Mouse (Mus musculus) kidney, postnatal 25 days (tissue): ENCODE measurements around the gene Gabrg3.

Source experiments
- DNase-seq, 2 experiments: peaks; one replicate each; pipeline ENCODE4 v3.0.0; 2021; ENCODE audit warnings: mixed read lengths in 2 of 2

The Gabrg3 gene

GRCm38 (mm10) chr7:57386517-57387340 lies at the start of gene Gabrg3:
Gene Gabrg3 (minus strand): TSS chr7:57387188.
- no peak for DNase-seq

DNA sequence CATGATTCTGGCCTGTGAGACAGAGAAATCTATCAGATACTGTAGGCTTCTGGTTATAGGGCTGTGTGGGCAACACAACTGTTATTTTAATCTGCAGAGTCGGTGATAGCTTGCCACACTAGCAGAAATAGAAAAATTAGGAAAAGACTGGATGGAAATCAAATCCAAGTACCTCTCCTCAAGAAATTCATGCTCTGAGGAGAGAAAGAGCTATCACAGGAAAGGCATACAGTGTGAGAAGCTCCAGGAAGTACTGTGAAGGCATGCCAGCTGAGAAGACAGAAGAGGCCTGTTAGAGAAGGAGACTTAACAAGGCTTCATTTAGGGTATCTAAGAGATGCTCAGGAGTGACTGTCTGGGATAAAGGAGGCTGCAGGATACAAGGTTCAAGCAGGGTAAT lies 35.7 kb upstream of the Gabrg3 start:
- DNase-seq: no peak

DNA sequence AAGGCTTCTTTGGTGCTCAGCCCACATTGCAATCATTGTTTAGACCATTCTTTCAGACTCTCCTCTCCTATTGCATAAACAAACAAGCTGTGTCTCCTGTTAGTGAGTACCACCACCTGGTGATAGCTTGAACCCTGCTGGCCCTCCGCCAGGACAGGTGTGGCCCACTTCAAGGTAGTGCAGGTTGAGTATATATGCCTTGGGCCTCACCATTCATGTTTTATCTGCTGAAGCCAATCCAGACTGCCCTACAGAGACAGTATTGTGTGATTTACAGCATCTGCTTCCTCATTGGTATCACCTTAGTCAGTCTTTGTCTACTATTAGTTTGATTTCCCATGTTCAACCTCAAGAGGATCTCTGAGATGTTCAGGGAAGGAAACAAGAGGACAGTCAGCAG lies 34.1 kb upstream of the Gabrg3 start:
- DNase-seq: no peak

- no peak for DNase-seq
These were observed 32.4 kb upstream of the Gabrg3 start, which contains the start of gene Gabrb3 for GRCm38 (mm10) chr7:57419392-57419791. Gene Gabrb3 (plus strand): TSS chr7:57419692.

- no peak for DNase-seq
These were observed 25.9 kb upstream of the Gabrg3 start for GRCm38 (mm10) chr7:57412896-57413295.

GRCm38 (mm10) chr7:57411163-57411562 lies 24.2 kb upstream of the Gabrg3 start:
- no peak for DNase-seq

- DNase-seq: no peak
These were observed 6.6 kb upstream of the Gabrg3 start for GRCm38 (mm10) chr7:57393551-57393950.

- DNase-seq: no peak
These were observed 3.1 kb upstream of the Gabrg3 start for GRCm38 (mm10) chr7:57390046-57390445.

GRCm38 (mm10) chr7:57387341-57387654 lies 310 bp upstream of the Gabrg3 start:
- DNase-seq: no peak

GRCm38 (mm10) chr7:57384112-57384511 lies 2.9 kb downstream of the Gabrg3 start:
- peak in 1 of 2 experiments; percentile 8 for DNase-seq

DNA sequence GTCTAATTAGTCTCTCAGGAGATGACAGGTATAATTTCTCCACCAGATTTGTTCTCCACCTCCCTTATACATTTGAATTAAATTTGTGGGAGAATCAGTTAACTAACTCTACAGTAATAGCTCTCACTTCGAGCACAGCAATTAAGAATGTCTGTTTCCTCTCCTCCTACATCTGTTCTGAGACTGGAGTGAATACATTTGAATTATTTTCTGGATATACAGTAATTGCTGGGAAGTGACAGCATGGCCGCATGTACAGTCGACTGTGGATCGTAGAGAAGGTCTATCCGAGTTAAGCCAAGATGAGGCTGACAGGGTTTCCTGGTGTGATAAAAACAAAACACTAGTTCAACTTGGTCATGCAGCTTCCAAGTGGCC lies 21.0 kb downstream of the Gabrg3 start:
- no peak for DNase-seq

DNA sequence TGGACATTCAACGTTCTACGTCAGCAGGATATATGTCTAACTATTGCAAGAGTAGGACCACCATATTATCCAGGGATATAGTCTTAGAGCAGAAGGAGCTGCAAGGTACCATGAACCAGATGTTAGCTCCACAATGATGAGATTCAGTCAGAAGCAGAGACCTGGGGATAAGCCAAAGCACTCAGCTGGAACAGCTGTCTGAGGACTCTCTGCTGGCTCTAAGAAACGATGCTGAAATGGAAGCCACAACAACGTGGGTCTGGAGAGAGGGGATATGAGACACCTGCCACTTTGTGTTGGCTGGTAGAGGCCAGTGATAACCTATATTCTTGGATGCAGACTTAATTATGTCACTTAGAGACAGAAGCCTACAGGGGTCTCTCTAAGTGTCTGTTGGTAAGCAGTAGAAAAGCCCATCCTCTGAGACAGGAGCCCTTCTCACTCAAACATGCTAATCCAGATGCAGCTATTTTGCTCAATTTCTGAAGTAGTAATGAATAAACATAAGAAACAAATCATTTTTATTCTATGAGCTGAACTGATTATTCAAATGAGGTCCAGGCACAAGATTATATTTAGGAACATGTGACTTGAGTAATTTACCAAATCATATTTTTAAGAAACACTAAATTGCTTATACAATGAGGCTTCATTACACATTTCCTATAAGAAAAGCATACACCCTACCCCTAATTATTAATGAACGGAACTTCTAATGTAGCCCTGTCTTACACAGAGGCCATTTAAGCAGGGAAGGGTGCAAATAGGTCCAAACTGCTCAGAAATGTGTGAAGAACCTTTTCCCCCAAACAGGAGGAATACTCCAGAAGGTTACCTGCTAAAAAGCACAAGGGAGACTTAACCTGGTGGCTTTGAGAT lies 21.6 kb downstream of the Gabrg3 start:
- no peak for DNase-seq

DNA sequence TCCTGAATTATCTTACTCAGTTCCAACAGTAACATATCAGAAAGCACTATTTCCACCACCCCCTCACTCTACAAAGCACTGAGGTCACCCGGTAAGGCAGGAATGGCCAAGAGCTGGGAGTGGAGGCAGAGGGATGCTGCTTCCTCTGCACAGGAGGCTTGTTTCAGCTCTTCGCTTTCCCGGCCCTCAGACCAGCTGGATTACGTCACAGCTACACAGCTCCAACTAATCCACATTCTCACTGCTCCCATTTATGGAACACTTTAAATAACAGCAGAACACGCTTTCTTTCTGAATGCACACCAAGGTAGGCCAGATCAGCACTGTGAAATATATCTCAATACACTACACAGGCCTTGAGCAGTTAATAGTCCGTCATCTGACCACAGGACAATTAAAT lies 23.2 kb downstream of the Gabrg3 start:
- no peak for DNase-seq

GRCm38 (mm10) chr7:57357871-57358540 lies 29.0 kb downstream of the Gabrg3 start:
- peak in 1 of 2 experiments; percentile 16 for DNase-seq

DNA sequence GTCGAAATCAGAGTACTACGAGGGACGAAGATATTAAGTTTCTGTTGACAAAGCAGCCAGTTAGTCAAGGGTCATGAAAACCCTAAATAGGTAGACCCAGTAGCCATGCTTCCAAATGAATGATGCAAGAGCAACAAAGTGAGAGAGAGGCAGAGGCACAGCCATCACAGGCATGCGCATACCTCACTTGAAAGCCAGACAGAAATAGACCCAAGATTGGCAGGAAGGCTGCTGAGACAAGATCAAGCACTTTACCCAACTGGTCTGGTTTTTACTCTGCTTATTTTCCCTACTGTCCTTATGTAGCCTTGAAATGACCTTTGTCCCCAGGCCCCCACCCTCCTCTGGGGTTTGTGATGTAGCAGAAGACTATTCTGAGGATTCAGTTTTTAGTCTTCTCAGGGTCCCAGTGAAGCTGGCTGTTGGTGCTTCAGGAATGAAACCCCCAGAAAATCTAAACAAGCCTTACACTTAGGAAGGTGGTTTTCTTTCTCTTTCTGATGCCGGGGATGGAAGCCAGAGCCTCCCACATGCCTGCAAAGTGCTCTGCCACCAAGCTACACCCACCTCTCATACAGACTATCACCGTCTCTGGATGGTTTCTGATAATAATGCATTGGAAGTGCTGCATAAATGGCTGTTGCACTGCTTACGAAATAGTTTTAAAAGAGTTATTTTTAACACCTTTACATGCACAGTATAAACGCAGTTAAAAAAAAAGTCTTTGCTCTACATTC lies 30.3 kb downstream of the Gabrg3 start:
- DNase-seq: no peak

GRCm38 (mm10) chr7:57348774-57349173 lies 38.2 kb downstream of the Gabrg3 start:
- DNase-seq: no peak

GRCm38 (mm10) chr7:57341910-57342309 lies 45.1 kb downstream of the Gabrg3 start:
- DNase-seq: no peak

- no peak for DNase-seq
These were observed 55.8 kb downstream of the Gabrg3 start for GRCm38 (mm10) chr7:57331211-57331610.

GRCm38 (mm10) chr7:57330240-57330639 lies 56.7 kb downstream of the Gabrg3 start:
- no peak for DNase-seq

DNA sequence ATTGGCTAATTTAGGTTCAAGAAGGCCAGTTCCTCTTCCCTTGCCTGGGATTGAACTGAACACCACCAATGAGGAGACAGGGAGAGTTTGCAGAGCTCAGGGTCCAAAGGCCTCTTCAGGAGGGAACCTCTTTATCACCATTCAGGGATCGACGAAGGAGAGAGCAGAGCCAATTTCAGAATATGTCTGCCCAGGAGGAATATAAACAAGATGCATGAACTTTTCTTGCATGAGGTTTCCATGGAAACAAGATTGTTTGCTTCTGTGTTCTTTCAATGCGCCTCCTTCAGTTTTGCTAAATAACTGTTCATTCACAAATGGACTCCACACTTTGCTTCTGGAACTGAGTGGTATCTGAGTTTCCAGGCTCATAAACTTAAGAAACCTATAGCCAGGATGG lies 62.5 kb downstream of the Gabrg3 start:
- no peak for DNase-seq

GRCm38 (mm10) chr7:57322086-57322485 lies 64.9 kb downstream of the Gabrg3 start:
- DNase-seq: no peak

- no peak for DNase-seq
These were observed 72.0 kb downstream of the Gabrg3 start for GRCm38 (mm10) chr7:57314971-57315370.

- DNase-seq: no peak
These were observed 75.0 kb downstream of the Gabrg3 start for GRCm38 (mm10) chr7:57312018-57312417.
